Mouse (Mus musculus): Measurements from ENCODE around the gene Rps12. TPM values are rescaled to one million over a fixed set of nuclear protein-coding genes. Genes with fewer than 3 reads are reported as not detected.

Rps12 gene
- 100 to 1,000 TPM; 272 to 393 TPM for total RNA-seq (2021)

DNA sequence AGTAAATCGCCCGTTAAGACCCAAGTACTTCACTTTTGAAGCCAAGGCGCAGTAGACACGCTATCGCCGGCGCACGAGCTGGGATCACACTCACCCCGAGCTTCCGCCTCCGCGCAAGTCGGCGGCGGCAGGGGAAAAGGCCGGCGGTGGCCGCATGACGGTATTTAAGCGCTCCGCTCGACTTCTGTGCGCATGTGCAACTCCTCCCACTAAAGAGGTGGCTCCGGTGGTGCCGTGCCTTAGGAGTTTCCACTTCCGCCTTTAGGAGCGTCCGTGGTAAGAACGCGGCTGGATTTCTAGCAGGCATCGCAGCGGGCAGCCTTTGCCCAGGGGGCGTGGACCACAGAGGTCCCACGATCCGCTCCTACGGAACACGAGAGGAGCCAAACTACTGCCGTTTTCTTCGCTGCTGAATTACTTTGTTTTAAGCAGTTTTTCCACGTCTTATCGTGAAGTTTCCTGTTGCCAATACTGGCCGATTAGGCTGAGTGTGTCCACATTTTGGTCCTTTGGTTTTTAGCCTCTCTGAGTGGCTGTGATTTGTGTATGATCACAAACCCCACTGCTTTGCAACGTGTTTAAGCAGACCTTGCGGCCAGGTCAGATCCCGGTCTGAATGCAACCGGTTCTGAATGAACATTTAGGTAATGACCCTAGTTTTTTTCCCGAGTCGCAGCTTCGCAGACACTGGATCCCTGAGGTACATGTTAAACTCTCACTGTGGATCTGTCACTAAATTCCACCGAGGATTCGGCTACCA is at the start of gene Rps12:
Rps12 (minus strand) TSS at position 214 of the 760 bp plus-strand sequence.
- intact Hi-C loops (cut with DNase I): loop anchor here (10.0 kb wide), 2 partner anchors 1062 to 1642 kb away; partner anchors contain the start of gene E030030I06Rik
- DNase-seq: peak; percentile 99 to 100

GRCm38 (mm10) chr10:23836003-23836964 is 49.2 kb upstream of the Rps12 start:
- peak; percentile 19 to 30 for DNase-seq
- intact Hi-C loops (cut with DNase I): no loop called here

DNA sequence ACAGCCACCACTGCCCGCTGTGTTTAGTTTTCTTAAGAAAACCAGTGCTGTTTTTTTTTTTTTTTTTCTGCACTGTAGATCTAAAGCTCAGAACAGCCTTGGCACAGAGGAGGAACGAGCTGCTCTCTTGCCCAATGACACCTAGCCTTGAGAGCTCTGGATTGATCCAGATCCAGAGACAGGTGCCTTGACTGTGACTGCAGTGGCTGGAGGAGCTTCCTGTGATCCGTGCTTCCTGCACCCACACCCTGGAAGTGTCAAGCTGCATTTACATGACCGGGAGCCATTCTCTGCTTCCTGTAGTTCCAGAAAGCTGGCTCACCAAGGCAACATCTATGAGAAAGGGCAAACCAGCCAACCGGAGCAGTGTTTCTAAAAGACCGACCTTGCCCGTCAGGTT is 39.4 kb upstream of the Rps12 start:
- intact Hi-C loops (cut with DNase I): no loop called here
- DNase-seq: no peak

- intact Hi-C loops (cut with DNase I): loop anchor here (1.0 to 10.0 kb wide), 4 partner anchors 161 to 489 kb away; no protein-coding TSS in a partner anchor
These were observed 29.2 kb upstream of the Rps12 start for GRCm38 (mm10) chr10:23816241-23816640.

GRCm38 (mm10) chr10:23815168-23815567 is 28.1 kb upstream of the Rps12 start:
- intact Hi-C loops (cut with DNase I): loop anchor here (2.0 to 10.0 kb wide), 4 partner anchors 162 to 490 kb away; no protein-coding TSS in a partner anchor
- DNase-seq: peak; percentile 74 to 87

More at GRCm38 (mm10) chr10:23816241-23816640, 29.2 kb upstream of the Rps12 start:
- DNase-seq: no peak

- intact Hi-C loops (cut with DNase I): loop anchor here (10.0 kb wide), 1 partner anchor 492 kb away; no protein-coding TSS in a partner anchor
- no peak for DNase-seq
These were observed 26.0 kb upstream of the Rps12 start for GRCm38 (mm10) chr10:23812852-23813766.

GRCm38 (mm10) chr10:23812438-23812759 is 25.3 kb upstream of the Rps12 start:
- no peak for DNase-seq
- intact Hi-C loops (cut with DNase I): loop anchor here (10.0 kb wide), 1 partner anchor 492 kb away; no protein-coding TSS in a partner anchor

- intact Hi-C loops (cut with DNase I): loop anchor here (10.0 kb wide), 1 partner anchor 493 kb away; no protein-coding TSS in a partner anchor
- peak; percentile 52 to 83 for DNase-seq
These were observed 24.8 kb upstream of the Rps12 start for GRCm38 (mm10) chr10:23811635-23812437.

DNA sequence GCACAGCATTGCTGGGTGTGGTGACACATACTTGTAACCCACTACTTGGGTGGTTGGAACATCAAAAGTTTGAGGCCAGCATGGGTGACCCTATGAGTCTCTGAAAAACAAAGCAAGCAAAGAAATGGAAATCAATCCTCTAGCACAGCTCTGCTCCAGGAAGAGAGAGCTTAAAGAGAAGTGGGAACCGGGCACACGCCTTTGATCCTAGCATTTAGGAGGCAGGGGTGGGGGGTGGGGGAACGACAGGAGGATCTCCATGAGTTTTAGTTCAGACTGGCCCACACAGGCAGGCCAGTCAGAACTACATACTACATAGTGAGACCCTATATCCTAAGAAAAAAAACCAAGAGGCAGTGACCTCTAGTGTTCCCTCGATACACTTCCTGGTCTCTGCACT is 19.1 kb upstream of the Rps12 start:
- DNase-seq: no peak

DNA sequence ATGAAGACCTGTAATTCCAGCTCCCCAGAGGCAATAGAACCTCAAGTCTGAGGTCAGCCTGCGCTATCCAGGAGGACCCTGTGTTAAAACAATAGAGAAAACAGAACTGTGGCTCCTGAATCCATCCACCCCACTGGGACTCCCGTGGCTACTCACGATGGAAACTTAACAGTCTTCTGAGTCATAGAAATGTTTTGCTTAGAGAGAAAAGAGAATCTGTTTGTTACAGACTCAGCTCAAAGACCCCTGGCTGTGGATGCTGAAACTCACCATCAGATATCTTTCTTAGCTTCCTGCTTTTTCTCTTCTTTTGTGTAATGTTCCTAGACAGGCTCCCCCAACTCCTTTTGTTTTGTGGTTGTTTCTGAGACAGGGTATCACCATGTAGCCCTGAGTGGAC is 17.6 kb upstream of the Rps12 start:
- no peak for DNase-seq
- intact Hi-C loops (cut with DNase I): no loop called here

More for the DNA sequence above, 19.1 kb upstream of the Rps12 start:
- intact Hi-C loops (cut with DNase I): no loop called here

- DNase-seq: no peak
- intact Hi-C loops (cut with DNase I): no loop called here
These were observed 15.8 kb upstream of the Rps12 start for GRCm38 (mm10) chr10:23802911-23803310.

DNA sequence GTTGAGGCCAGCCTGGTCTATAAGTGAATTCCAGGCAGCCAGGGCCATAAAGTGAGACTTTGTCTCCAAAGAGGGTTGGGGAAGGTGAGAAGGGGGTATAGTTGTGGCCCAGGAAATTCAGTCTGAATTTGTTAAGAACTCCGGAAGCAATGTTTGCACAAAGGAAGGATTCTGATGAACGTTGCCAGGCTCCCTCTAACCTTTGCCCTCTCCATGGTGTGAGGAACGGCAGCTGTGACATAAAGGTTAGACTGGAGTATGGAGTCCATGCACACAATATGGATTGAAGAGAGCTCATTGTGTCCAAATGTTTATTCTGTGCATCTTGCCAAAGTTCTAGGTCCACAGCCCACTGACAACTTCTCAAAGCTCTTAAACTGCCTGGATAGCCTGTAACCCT is 12.9 kb upstream of the Rps12 start:
- DNase-seq: no peak
- intact Hi-C loops (cut with DNase I): no loop called here

- DNase-seq: no peak
- intact Hi-C loops (cut with DNase I): no loop called here
These were observed 11.1 kb upstream of the Rps12 start for GRCm38 (mm10) chr10:23798142-23798541.

DNA sequence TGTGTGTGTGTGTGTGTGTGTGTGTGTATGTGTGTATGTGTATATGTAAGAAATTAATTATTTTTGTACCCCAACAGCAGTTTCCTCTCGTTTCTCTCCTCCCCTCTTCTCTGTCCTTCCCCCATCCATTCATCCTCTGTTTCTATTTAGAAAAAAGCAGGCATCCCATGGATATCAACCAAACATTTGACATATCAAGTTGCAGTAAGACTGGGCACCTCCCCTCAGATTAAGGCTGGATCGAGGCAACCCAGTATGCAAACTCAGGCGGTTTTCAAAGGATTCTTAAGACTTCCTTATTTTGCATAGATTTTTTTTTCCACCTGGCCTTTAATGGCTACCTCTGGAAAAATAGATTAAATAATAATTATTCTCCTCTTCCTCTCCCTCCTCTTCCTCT is 10.5 kb upstream of the Rps12 start:
- no peak for DNase-seq
- intact Hi-C loops (cut with DNase I): no loop called here

DNA sequence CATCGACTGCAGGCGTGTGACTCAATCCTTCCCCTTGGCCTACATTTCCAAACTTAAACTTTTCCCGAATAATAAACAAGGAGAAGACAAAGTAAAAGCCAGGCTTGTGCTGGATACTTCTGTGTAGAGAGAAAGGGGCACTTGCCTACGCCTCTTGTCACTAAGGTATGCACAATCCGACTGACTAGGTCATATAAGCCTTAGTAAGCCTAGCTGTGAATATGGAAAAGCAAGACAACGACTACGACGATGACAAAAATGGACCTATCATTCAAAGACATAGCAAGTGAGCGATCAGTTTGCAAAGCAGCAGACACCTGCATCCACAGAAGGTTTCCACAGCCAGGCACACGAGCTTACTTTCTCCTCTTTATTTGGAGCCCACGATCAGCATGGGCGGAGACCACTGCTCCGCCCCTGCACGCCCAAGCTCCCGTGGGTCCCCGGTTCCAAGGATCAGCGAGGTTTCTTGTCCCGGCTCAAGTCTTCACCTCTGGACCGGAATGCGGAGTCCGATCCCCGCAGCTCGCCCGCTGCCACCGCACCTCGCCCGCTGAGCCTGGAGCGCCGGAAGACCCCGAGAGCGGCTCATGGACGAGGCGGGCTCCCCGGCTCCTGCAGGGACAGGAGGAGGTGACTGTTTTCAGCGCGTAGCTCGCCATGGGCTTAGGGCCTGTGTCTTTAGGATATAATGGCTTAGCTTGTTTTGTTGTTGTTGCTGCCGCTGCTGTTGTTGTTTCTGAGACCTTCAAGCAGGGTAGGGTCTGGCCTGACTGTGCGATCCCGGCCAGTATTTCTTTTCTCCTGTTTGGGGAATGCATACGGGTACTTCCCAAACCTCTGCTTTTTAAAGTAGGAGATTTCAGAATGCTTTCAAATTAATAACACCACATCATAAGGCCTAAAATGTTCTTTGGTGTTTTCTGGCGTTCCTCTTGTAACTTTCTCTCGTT is 9.8 kb upstream of the Rps12 start, which contains the start of gene Slc18b1:
Slc18b1 (plus strand) TSS at position 436 of the 953 bp plus-strand sequence.
- intact Hi-C loops (cut with DNase I): no loop called here
- DNase-seq: peak; percentile 56 to 62

GRCm38 (mm10) chr10:23795871-23796520 is 8.9 kb upstream of the Rps12 start:
- DNase-seq: no peak
- intact Hi-C loops (cut with DNase I): no loop called here

DNA sequence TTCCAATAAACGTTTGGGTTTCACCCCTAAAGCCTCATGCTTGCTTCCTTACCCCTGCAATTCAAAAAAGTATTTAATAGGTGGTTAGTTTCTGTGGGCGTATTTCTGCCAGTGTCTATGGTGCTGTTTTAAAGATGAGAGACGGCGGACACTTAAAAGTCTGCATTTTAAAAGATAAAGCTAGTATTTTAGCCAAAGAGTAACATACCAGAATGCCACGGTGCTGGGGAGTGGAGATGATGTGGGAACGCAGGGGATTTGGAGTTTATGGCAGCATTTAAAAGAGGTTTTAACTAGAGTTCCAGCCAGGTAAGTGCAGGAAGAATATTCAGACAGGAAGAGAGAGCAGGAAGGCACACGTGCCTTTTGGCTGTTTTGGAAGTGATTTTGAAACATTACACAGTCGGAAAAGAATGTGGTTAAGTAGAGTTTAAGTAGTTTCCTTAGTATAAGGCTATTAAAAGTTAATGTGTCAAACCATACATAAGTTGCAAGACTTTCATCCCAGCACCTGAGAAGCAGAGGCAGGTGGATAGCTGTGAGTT is 1.1 kb upstream of the Rps12 start:
- intact Hi-C loops (cut with DNase I): loop anchor here (10.0 kb wide), 2 partner anchors 1063 to 1643 kb away; partner anchors contain the start of gene E030030I06Rik
- DNase-seq: peak in 1 of 2 experiments; percentile 23

Data from heart, postnatal 10 days (tissue).